Mouse (Mus musculus): Measurements from ENCODE around the gene Fscn3. TPM values are rescaled to one million over a fixed set of nuclear protein-coding genes. Genes with fewer than 3 reads are reported as not detected.
A peak's percentile ranks its signal among the peaks of the same experiment; 100 is the strongest.

Gene Fscn3
- under 1 TPM in 1 of 2 experiments, not detected in 1; 0.17 TPM for total RNA-seq (2021)

- intact Hi-C loops (cut with DNase I), result no loop called here
- DNase-seq (ENCODE audit: extremely low spot score in 1 of 2, low spot score in 2 of 2), result no peak
Observed at GRCm38 (mm10) chr6:28427096-28427839, at the start of gene Fscn3. Gene Fscn3, plus strand, starts transcription at chr6:28427789.

GRCm38 (mm10) chr6:28381983-28382382, 45.6 kb upstream of the Fscn3 start:
- intact Hi-C loops (cut with DNase I), result no loop called here
- no peak for DNase-seq (ENCODE audit: extremely low spot score in 1 of 2, low spot score in 2 of 2)

GRCm38 (mm10) chr6:28385169-28385568, 42.4 kb upstream of the Fscn3 start:
- DNase-seq (ENCODE audit: extremely low spot score in 1 of 2, low spot score in 2 of 2), result no peak
- intact Hi-C loops (cut with DNase I), result no loop called here

GRCm38 (mm10) chr6:28389038-28389437, 38.6 kb upstream of the Fscn3 start:
- intact Hi-C loops (cut with DNase I), result no loop called here

GRCm38 (mm10) chr6:28396051-28396852, 31.3 kb upstream of the Fscn3 start:
- no peak for DNase-seq (ENCODE audit: extremely low spot score in 1 of 2, low spot score in 2 of 2)
- intact Hi-C loops (cut with DNase I), result no loop called here

More at GRCm38 (mm10) chr6:28389038-28389437, 38.6 kb upstream of the Fscn3 start:
- no peak for DNase-seq (ENCODE audit: extremely low spot score in 1 of 2, low spot score in 2 of 2)

GRCm38 (mm10) chr6:28396853-28397457, 30.6 kb upstream of the Fscn3 start:
- no peak for DNase-seq (ENCODE audit: extremely low spot score in 1 of 2, low spot score in 2 of 2)
- intact Hi-C loops (cut with DNase I), result no loop called here

GRCm38 (mm10) chr6:28397681-28398203, 29.8 kb upstream of the Fscn3 start, which contains the start of gene Zfp800:
Gene Zfp800, minus strand, starts transcription at chr6:28398005.
- intact Hi-C loops (cut with DNase I), result no loop called here
- peak in 1 of 2 experiments; percentile 21 for DNase-seq (ENCODE audit: extremely low spot score in 1 of 2, low spot score in 2 of 2)

- intact Hi-C loops (cut with DNase I), result no loop called here
- DNase-seq (ENCODE audit: extremely low spot score in 1 of 2, low spot score in 2 of 2), result no peak
Observed at GRCm38 (mm10) chr6:28398726-28399125, 28.9 kb upstream of the Fscn3 start.

GRCm38 (mm10) chr6:28399791-28400190, 27.8 kb upstream of the Fscn3 start:
- intact Hi-C loops (cut with DNase I), result no loop called here
- DNase-seq (ENCODE audit: extremely low spot score in 1 of 2, low spot score in 2 of 2), result no peak

GRCm38 (mm10) chr6:28410053-28410452, 17.5 kb upstream of the Fscn3 start:
- DNase-seq (ENCODE audit: extremely low spot score in 1 of 2, low spot score in 2 of 2), result no peak
- intact Hi-C loops (cut with DNase I), result no loop called here

- DNase-seq (ENCODE audit: extremely low spot score in 1 of 2, low spot score in 2 of 2), result no peak
- intact Hi-C loops (cut with DNase I), result no loop called here
Observed at GRCm38 (mm10) chr6:28411236-28411635, 16.4 kb upstream of the Fscn3 start.

- DNase-seq (ENCODE audit: extremely low spot score in 1 of 2, low spot score in 2 of 2), result no peak
- intact Hi-C loops (cut with DNase I), result no loop called here
Observed at GRCm38 (mm10) chr6:28416981-28417380, 10.6 kb upstream of the Fscn3 start.

GRCm38 (mm10) chr6:28418449-28418848, 9.1 kb upstream of the Fscn3 start:
- peak; percentile 56 to 94 for DNase-seq (ENCODE audit: extremely low spot score in 1 of 2, low spot score in 2 of 2)
- intact Hi-C loops (cut with DNase I), result no loop called here

GRCm38 (mm10) chr6:28419673-28420072, 7.9 kb upstream of the Fscn3 start:
- no peak for DNase-seq (ENCODE audit: extremely low spot score in 1 of 2, low spot score in 2 of 2)
- intact Hi-C loops (cut with DNase I), result loop anchor here (5.0 kb wide), 1 partner anchor 202 kb away; no protein-coding TSS in a partner anchor

- intact Hi-C loops (cut with DNase I), result loop anchor here (5.0 kb wide), 1 partner anchor 203 kb away; no protein-coding TSS in a partner anchor
- no peak for DNase-seq (ENCODE audit: extremely low spot score in 1 of 2, low spot score in 2 of 2)
Observed at GRCm38 (mm10) chr6:28420361-28420760, 7.2 kb upstream of the Fscn3 start.

- intact Hi-C loops (cut with DNase I), result loop anchor here (5.0 kb wide), 1 partner anchor 204 kb away; no protein-coding TSS in a partner anchor
- no peak for DNase-seq (ENCODE audit: extremely low spot score in 1 of 2, low spot score in 2 of 2)
Observed at GRCm38 (mm10) chr6:28420865-28421264, 6.7 kb upstream of the Fscn3 start.

GRCm38 (mm10) chr6:28421469-28422000, 6.1 kb upstream of the Fscn3 start:
- peak; percentile 85 to 95 for DNase-seq (ENCODE audit: extremely low spot score in 1 of 2, low spot score in 2 of 2)
- intact Hi-C loops (cut with DNase I), result loop anchor here (5.0 kb wide), 1 partner anchor 204 kb away; no protein-coding TSS in a partner anchor

- DNase-seq (ENCODE audit: extremely low spot score in 1 of 2, low spot score in 2 of 2), result no peak
- intact Hi-C loops (cut with DNase I), result loop anchor here (5.0 kb wide), 1 partner anchor 205 kb away; no protein-coding TSS in a partner anchor
Observed at GRCm38 (mm10) chr6:28422651-28423290, 4.8 kb upstream of the Fscn3 start.
